Mouse (Mus musculus) ES-E14 (cell line): ENCODE data around the gene Gdf15.

Experiments used
- CHD2 ChIP-seq: IDR thresholded peaks from 2 replicates; pipeline ENCODE4 v1.6.1; 2014; ENCODE audit warnings: mild to moderate bottlenecking, low read depth, low read length, inconsistent platforms
- HCFC1 ChIP-seq: IDR thresholded peaks from 2 replicates; pipeline ENCODE4 v1.6.1; 2012; ENCODE audit warnings: low read length, inconsistent platforms, borderline replicate concordance; ENCODE audit not compliant: insufficient read depth
- MAFK ChIP-seq: IDR thresholded peaks from 2 replicates; pipeline ENCODE4 v1.6.1; 2014; ENCODE audit warnings: mild to moderate bottlenecking, low read depth, low read length, inconsistent platforms; ENCODE audit not compliant: insufficient read depth
- ZC3H11A ChIP-seq: IDR thresholded peaks from 2 replicates; pipeline ENCODE4 v1.6.1; 2012; ENCODE audit warnings: low read depth, mild to moderate bottlenecking, inconsistent platforms, low read length, borderline replicate concordance
- ZNF384 ChIP-seq: IDR thresholded peaks from 2 replicates; pipeline ENCODE4 v1.6.1; 2012; ENCODE audit warnings: low read depth, low read length, inconsistent platforms

DNA sequence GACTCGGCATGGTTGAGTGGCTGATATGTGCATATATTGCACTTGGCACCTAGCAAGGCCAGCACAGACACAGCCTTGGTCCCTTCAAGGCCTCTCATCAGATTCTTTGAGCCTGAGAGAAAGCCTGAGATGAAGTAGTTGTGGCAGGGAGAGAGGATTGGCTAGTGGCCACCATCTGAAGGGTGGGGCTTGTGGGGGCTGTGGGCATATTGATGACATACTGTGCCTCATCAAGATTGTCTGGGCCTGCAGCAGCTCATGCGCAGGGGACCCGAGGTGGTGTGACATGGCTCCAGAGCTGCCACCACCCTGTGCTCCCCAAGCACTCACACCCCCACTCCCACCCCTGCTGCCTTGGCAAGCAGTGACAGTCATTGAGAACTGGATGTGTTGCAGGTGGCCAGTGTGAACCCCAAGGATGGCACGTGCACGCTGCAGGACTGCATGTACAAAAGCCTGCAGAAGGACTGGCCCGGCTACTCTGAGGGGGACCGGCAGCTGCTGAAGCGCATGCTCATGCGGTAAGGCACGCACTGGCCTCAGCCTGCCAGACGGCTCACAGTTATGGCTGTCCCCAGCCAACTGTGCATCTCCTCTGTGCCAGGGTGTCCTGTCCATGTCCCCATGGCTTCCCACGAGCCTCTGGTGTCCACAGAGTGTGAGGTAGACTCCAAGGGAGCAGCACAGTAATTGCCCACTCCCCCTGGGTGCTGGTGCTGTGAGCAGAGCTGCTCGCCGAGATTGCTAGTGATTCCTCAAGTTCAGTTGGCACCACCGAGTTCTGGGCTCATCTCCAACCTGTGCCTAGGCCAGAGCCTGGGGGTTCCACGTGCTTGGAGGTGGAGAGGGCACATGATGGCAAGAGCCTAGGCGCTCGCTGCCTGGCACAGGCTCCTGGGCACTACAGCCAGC lies 48.5 kb downstream of the Gdf15 start:
- TF ChIP-seq CHD2, result no peak
- TF ChIP-seq MAFK, result no peak
- TF ChIP-seq HCFC1, result no peak
- no peak for TF ChIP-seq ZNF384
- no peak for TF ChIP-seq ZC3H11A
